Mouse (Mus musculus): ENCODE results near the gene Plac8. TPM values are rescaled to one million over a fixed set of nuclear protein-coding genes. Genes with fewer than 3 reads are reported as not detected.
A peak's percentile ranks its signal among the peaks of the same experiment; 100 is the strongest.

The Plac8 gene
- polyA plus RNA-seq, 1 experiment, result 1,430 TPM

DNA sequence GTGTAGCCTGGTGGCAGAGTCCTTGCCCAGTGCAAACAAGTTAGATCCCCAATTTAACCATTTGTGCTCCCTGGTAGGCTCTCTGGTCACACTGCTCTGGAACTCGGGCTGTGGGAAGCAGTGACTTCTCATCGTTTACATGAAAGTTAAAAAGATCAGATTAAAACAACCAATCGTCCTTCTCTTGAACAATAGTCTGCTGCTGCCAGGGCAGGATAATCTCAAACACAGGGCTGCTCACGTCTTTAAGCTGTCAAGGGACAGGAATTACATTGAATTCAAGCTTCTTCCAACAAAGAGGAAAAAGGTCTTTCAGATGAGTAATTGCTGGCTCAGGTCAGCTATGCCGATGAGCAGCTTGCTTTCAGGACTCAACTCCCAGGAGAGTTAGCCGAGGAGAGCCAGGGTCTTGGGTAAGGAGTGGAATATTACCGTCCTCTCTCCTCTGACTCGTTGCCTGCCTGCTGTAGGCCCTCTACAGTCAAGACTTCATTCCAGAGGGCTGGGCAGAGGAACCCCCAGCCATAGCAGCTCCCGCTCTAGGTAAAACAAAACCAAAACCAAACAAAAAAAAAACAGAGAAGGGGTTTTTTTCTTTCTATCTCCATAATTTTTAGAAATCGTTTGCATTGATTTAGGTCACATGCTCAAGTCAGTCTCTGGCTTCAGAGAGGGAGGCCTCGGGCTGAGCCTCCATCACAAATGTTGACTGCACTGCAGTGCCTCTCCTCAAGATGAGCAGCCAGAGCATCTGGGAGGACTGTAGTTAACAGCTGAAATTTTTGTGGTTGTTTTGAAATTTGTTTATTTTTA is 9.8 kb upstream of the Plac8 start:
- no peaks in the 10 kb centered on the region for H3K27me3 ChIP-seq (ENCODE audit: control insufficient read depth, insufficient read depth, low read length)
- no peaks in the 10 kb centered on the region for H3K36me3 ChIP-seq (ENCODE audit: control insufficient read depth, insufficient read depth, low read length)
- H3K27ac ChIP-seq (ENCODE audit: insufficient read depth, low read depth, low read length), result no peak overlapping the region
- 63% methylated on average over 11 of the region's 11 CpGs for WGBS
- TF ChIP-seq POLR2A (IDR thresholded peaks at IDR 0.05; ENCODE audit: low read depth, low read length) (no peak), CTCF (IDR thresholded peaks at IDR 0.05; ENCODE audit: extremely low read depth, insufficient read length, insufficient replicate concordance, low read depth, low read length) (no peak)
- H3K4me1 ChIP-seq (ENCODE audit: control insufficient read depth, insufficient read depth, insufficient read length, low read length), result peaks cover 9% of the 10 kb centered on the region
- no peak overlapping the region for H3K4me3 ChIP-seq (ENCODE audit: low read depth, low read length)

DNA sequence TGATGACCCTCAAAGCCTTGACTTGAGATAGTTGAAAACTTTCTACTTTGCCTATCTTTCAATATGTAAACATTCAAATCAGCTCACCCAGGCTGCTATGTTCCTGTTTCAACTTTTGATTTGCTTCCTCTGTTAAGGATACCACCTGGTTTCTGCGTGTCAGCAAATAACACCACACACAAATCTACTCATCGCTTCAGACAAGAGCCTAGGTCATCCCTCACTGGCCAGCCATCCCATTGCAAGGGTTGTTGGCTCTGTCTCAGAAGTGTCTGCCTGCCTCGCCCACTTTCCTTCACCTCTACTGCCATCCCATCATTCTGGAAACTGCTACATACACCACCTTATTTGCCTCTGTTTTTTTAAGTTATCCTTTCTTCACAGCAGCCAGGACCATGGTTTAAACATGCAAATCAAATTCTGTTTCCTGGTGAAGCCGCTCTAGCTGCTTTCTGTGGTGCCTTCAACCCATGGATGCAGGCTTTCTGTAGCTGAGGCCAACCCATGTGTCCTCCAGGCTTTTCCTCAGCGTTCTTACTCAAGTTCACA is 6.9 kb upstream of the Plac8 start:
- WGBS, result 85% methylated on average over 5 of the region's 5 CpGs
- H3K4me3 ChIP-seq (ENCODE audit: low read depth, low read length), result no peak overlapping the region
- peaks cover 4% of the 10 kb centered on the region; the same call in 1 of the 2 replicates for H3K4me1 ChIP-seq (ENCODE audit: control insufficient read depth, insufficient read depth, insufficient read length, low read length)
- H3K27ac ChIP-seq (ENCODE audit: insufficient read depth, low read depth, low read length), result peak overlapping the region; percentile 31; the same call in 1 of the 2 replicates
- no peaks in the 10 kb centered on the region for H3K36me3 ChIP-seq (ENCODE audit: control insufficient read depth, insufficient read depth, low read length)
- TF ChIP-seq POLR2A (IDR thresholded peaks at IDR 0.05; ENCODE audit: low read depth, low read length), result no peak
- H3K27me3 ChIP-seq (ENCODE audit: control insufficient read depth, insufficient read depth, low read length), result no peaks in the 10 kb centered on the region

DNA sequence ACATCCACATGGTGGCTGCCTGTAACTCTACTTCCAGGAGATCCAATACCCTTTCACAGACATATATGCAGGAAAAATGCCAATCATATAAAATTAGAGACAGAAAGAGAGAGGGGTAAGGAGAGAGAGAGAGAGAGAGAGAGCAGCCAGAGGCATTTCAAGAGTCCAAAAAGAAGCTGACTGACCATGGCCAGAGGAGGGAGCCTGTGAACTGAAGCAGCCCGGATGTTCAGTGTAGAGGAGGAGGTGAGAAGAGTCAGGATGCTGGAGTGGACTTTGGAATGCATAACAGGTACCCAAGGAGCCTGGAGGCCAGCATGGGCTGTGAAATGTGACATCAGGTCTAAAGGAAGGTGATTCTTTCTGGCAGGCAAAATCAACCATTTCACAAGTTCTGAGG is 2.7 kb upstream of the Plac8 start:
- Histone ChIP-seq H3K27me3 (ENCODE audit: control insufficient read depth, insufficient read depth, low read length) (no peaks in the 10 kb centered on the region), H3K36me3 (ENCODE audit: control insufficient read depth, insufficient read depth, low read length) (peaks cover 10% of the 10 kb centered on the region), H3K27ac (ENCODE audit: insufficient read depth, low read depth, low read length) (no peak overlapping the region; the same call in 1 of the 2 replicates), H3K4me3 (ENCODE audit: low read depth, low read length) (no peak overlapping the region), H3K4me1 (ENCODE audit: control insufficient read depth, insufficient read depth, insufficient read length, low read length) (peaks cover 6% of the 10 kb centered on the region; the same call in 1 of the 2 replicates)
- WGBS, result 26% methylated on average over 1 of the region's 1 CpGs
- TF ChIP-seq CTCF (IDR thresholded peaks at IDR 0.05; ENCODE audit: extremely low read depth, insufficient read length, insufficient replicate concordance, low read depth, low read length) (peak; percentile 54; the same call in 1 of the 2 replicates), POLR2A (IDR thresholded peaks at IDR 0.05; ENCODE audit: low read depth, low read length) (no peak)

DNA sequence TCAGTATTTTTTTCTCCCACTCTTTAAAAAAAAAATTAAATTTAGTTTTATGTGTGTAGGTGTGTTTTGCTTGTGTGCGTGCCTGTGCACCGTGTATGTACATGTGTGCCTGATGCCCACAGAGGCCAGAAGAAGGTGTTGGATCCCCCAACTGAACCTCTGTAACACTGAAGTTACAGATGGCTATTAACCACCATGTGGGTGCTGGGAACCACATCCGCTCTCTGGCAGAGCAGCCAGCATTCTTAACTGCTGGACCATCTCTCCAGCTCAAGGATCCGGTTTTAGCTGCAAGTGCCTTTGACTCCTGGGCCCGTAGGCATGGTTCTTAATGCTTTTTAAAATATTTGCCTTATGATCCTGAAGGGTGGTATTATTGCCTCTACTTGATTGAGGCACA is 1.2 kb upstream of the Plac8 start:
- 91% methylated on average over 5 of the region's 5 CpGs for WGBS
- Histone ChIP-seq H3K36me3 (ENCODE audit: control insufficient read depth, insufficient read depth, low read length) (peaks cover 20% of the 10 kb centered on the region), H3K4me3 (ENCODE audit: low read depth, low read length) (no peak overlapping the region), H3K27ac (ENCODE audit: insufficient read depth, low read depth, low read length) (no peak overlapping the region), H3K27me3 (ENCODE audit: control insufficient read depth, insufficient read depth, low read length) (no peaks in the 10 kb centered on the region), H3K4me1 (ENCODE audit: control insufficient read depth, insufficient read depth, insufficient read length, low read length) (peaks cover 6% of the 10 kb centered on the region; the same call in 1 of the 2 replicates)
- TF ChIP-seq CTCF (IDR thresholded peaks at IDR 0.05; ENCODE audit: extremely low read depth, insufficient read length, insufficient replicate concordance, low read depth, low read length), result no peak
- TF ChIP-seq POLR2A (IDR thresholded peaks at IDR 0.05; ENCODE audit: low read depth, low read length), result no peak

DNA sequence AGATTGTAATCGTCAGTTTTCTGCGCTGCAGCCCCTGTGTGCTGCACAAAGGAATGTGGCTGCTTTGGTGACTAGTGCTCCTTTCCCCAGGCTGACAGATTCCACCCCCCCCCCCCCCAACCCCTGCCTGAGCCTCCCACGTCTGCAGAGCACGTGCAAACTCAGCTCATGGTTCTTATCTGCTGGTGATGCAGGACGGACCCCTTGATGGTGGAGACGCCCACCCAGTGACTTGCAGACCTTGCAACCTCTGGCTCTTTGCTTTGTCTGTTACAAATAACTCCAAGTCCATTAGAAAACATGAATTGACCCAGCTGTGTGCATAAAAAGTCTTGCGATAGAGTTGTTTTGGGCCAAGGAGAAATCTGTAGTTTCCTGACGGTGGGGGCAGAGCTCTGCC is 1.3 kb downstream of the Plac8 start:
- 4% methylated on average over 8 of the region's 8 CpGs for WGBS
- TF ChIP-seq POLR2A (IDR thresholded peaks at IDR 0.05; ENCODE audit: low read depth, low read length), result no peak
- TF ChIP-seq CTCF (IDR thresholded peaks at IDR 0.05; ENCODE audit: extremely low read depth, insufficient read length, insufficient replicate concordance, low read depth, low read length), result no peak
- peaks cover 34% of the 10 kb centered on the region for H3K36me3 ChIP-seq (ENCODE audit: control insufficient read depth, insufficient read depth, low read length)
- H3K4me1 ChIP-seq (ENCODE audit: control insufficient read depth, insufficient read depth, insufficient read length, low read length), result peaks cover 15% of the 10 kb centered on the region; the same call in 1 of the 2 replicates
- peak overlapping the region; percentile 92 for H3K4me3 ChIP-seq (ENCODE audit: low read depth, low read length)
- H3K27ac ChIP-seq (ENCODE audit: insufficient read depth, low read depth, low read length), result peak overlapping the region; percentile 93
- H3K27me3 ChIP-seq (ENCODE audit: control insufficient read depth, insufficient read depth, low read length), result no peaks in the 10 kb centered on the region

DNA sequence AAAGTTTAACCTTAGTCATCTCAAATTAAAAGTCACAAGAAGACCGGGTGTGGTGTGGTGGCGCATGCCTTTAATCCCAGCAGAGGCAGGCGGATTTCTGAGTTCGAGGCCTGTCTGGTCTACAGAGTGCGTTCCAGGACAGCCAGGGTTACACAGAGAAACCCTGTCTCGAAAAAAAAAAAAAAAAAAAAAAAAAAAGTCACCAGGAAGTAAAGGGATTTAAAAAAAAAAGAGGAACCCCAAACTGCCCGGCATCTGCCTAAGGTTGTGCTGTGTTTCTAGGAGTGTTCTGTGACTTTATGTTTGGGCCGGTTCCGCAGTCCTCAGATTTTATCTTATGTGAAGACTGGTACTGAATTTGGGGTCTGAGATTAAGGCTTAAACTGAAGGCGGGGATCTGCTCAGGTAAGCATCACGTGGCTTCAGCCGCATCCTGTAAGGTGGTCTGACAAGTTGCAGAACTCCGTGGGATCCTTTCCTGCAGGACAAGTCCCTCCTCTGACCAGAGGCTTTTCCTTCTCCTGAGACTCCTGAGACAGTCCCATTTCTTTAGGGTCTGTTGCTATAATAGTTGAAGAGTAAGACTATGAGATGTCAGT is 1.9 kb downstream of the Plac8 start:
- peaks cover 17% of the 10 kb centered on the region; the same call in 1 of the 2 replicates for H3K4me1 ChIP-seq (ENCODE audit: control insufficient read depth, insufficient read depth, insufficient read length, low read length)
- H3K36me3 ChIP-seq (ENCODE audit: control insufficient read depth, insufficient read depth, low read length), result peaks cover 40% of the 10 kb centered on the region
- H3K27me3 ChIP-seq (ENCODE audit: control insufficient read depth, insufficient read depth, low read length), result no peaks in the 10 kb centered on the region
- H3K4me3 ChIP-seq (ENCODE audit: low read depth, low read length), result peak overlapping the region; percentile 92
- 9% methylated on average over 13 of the region's 13 CpGs for WGBS
- peak overlapping the region; percentile 93 for H3K27ac ChIP-seq (ENCODE audit: insufficient read depth, low read depth, low read length)
- TF ChIP-seq POLR2A (IDR thresholded peaks at IDR 0.05; ENCODE audit: low read depth, low read length) (no peak), CTCF (IDR thresholded peaks at IDR 0.05; ENCODE audit: extremely low read depth, insufficient read length, insufficient replicate concordance, low read depth, low read length) (no peak)
